Mouse (Mus musculus) lung, postnatal 0 days (tissue): ENCODE measurements around the gene Tns3. TPM values are rescaled to one million over a fixed set of nuclear protein-coding genes. Genes with fewer than 3 reads are reported as not detected.

Experiments
- ATAC-seq: fragments of 200-750 bp; cut with Nextera tagmentation; 2 replicates; pipeline ENCODE4 v1.8.0; 2017; ENCODE audit warnings: moderate library complexity
- DNase-seq: peaks from one replicate; pipeline ENCODE4 v3.0.0-alpha.2; 2016; ENCODE audit warnings: low spot score
- H3K27ac ChIP-seq: fragments of 300-500 bp; sonication (generic); 2 replicates; pipeline ENCODE4 v1.5.1; 2014; ENCODE audit warnings: antibody characterized with exemption, mild to moderate bottlenecking, low read length, mixed read lengths
- H3K27me3 ChIP-seq: fragments of 300-500 bp; sonication (generic); replicated peaks from 2 replicates; pipeline ENCODE4 v1.6.1; 2014; ENCODE audit warnings: low read length, mixed read lengths; ENCODE audit not compliant: insufficient read depth
- H3K36me3 ChIP-seq: fragments of 300-500 bp; sonication (generic); 2 replicates; pipeline ENCODE4 v1.6.1; 2014; ENCODE audit warnings: low read length, mixed read lengths; ENCODE audit not compliant: insufficient read depth
- H3K4me1 ChIP-seq: fragments of 300-500 bp; sonication (generic); 2 replicates; pipeline ENCODE4 v1.6.1; 2014; ENCODE audit warnings: antibody characterized with exemption, low read depth, low read length, mixed read lengths; ENCODE audit not compliant: insufficient read depth
- H3K4me2 ChIP-seq: fragments of 300-500 bp; sonication (generic); replicated peaks from 2 replicates; pipeline ENCODE4 v1.6.1; 2014; ENCODE audit warnings: low read depth, mild to moderate bottlenecking, low read length, moderate library complexity, mixed read lengths
- H3K4me3 ChIP-seq: fragments of 300-500 bp; sonication (generic); 2 replicates; pipeline ENCODE4 v1.5.1; 2014; ENCODE audit warnings: low read depth, low read length
- H3K9ac ChIP-seq: fragments of 300-500 bp; sonication (generic); replicated peaks from 2 replicates; pipeline ENCODE4 v1.6.1; 2014; ENCODE audit warnings: low read depth, mild to moderate bottlenecking
- H3K9me3 ChIP-seq: fragments of 300-500 bp; sonication (generic); 2 replicates; pipeline ENCODE4 v1.6.1; 2016; ENCODE audit warnings: low read length, mixed read lengths
- CTCF ChIP-seq: IDR thresholded peaks from 2 replicates; pipeline ENCODE4 v1.5.1; 2016; ENCODE audit warnings: antibody characterized with exemption, mild to moderate bottlenecking
- EP300 ChIP-seq: IDR thresholded peaks from 2 replicates; pipeline ENCODE4 v1.6.1; 2016; ENCODE audit warnings: antibody characterized with exemption, mild to moderate bottlenecking, control low read depth
- WGBS: fragments of 180-500 bp; shearing (Covaris S2); extraction: QIAGEN DNeasy Blood & Tissue Kit; methylation state at CpG from one replicate; pipeline ENCODE4 v1.1.7; 2014; 5-methylcytosine and 5-hydroxymethylcytosine counted together
- polyA plus RNA-seq: library from polyadenylated mRNA; unstranded; fragments of >200 nt; fragmentation: Nextera tagmentation; extraction: Ambion mirVana; gene quantifications from 2 replicates; pipeline ENCODE4 v1.2.1, GENCODE M21; 2015

Tns3 gene
- polyA plus RNA-seq, 1 experiment from 2014 or later: 34.9 TPM

DNA sequence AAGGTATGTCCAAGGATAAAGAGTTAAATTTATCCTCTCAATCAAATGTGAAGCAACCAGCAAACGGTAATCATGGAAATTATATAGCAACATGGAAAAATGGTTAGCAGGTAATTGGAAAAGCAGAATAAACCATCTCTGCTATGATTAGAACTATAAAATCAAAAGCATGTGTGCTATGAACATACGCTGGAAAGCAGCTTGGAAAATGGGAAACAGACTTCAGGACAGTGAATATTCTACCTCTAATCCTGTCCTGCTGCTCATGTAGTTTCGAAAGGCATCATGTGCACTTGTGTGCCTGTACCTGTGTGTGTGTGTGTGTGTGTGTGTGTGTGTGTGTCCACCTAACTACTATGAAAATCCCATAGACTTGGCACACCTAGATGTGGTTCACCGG is 226.1 kb downstream of the Tns3 start:
- ATAC-seq (no peak), DNase-seq (no peak)
- H3K4me1 ChIP-seq: no peaks in the 10 kb centered on the region
- no peaks in the 10 kb centered on the region for H3K27me3 ChIP-seq
- H3K36me3 ChIP-seq: peaks cover 50% of the 10 kb centered on the region
- H3K27ac ChIP-seq: no peak overlapping the region
- no peaks in the 10 kb centered on the region for H3K9me3 ChIP-seq
- no peak overlapping the region for H3K4me2 ChIP-seq
- TF ChIP-seq EP300 (no peak), CTCF (no peak)
- H3K9ac ChIP-seq: no peak overlapping the region
- 93% methylated on average over 4 of the region's 4 CpGs for WGBS
- H3K4me3 ChIP-seq: no peak overlapping the region

- WGBS: 93% methylated on average over 6 of the region's 6 CpGs
- H3K36me3 ChIP-seq: peaks cover 55% of the 10 kb centered on the region
- DNase-seq: peak; percentile 2
Measured at GRCm38 (mm10) chr11:8435101-8435500, 229.2 kb downstream of the Tns3 start.

DNA sequence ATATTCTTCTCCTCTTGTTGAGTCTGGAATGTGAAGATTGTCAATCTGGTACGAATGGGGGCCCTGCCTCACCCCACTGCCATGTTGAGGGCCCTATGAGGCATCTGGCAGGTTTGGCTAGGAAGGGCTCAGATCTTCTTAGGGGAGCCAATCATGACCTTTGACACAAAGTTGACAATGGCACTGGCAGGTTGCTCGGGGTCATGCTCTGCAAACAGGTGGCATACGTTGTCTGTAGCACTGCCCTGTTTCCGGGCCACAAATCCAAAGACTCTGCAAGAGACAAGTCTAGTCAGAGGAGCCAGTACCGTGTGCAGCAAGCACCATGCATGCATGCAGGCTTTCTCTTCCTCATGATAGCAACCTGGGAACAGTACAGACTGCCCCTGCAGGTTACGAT is 230.0 kb downstream of the Tns3 start:
- no peak overlapping the region for H3K9ac ChIP-seq
- DNase-seq: no peak
- 71% methylated on average over 6 of the region's 6 CpGs for WGBS
- peaks cover 53% of the 10 kb centered on the region for H3K36me3 ChIP-seq
- TF ChIP-seq EP300: no peak
- no peaks in the 10 kb centered on the region for H3K27me3 ChIP-seq
- H3K4me1 ChIP-seq: no peaks in the 10 kb centered on the region
- no peaks in the 10 kb centered on the region for H3K9me3 ChIP-seq
- no peak overlapping the region for H3K27ac ChIP-seq
- no peak overlapping the region for H3K4me3 ChIP-seq
- H3K4me2 ChIP-seq: no peak overlapping the region
- ATAC-seq: no peak

More at GRCm38 (mm10) chr11:8435101-8435500, 229.2 kb downstream of the Tns3 start:
- Histone ChIP-seq H3K4me2 (no peak overlapping the region), H3K4me3 (no peak overlapping the region), H3K27ac (no peak overlapping the region), H3K4me1 (no peaks in the 10 kb centered on the region), H3K27me3 (no peaks in the 10 kb centered on the region), H3K9ac (no peak overlapping the region), H3K9me3 (no peaks in the 10 kb centered on the region)
- TF ChIP-seq EP300: no peak
- no peak for ATAC-seq

DNA sequence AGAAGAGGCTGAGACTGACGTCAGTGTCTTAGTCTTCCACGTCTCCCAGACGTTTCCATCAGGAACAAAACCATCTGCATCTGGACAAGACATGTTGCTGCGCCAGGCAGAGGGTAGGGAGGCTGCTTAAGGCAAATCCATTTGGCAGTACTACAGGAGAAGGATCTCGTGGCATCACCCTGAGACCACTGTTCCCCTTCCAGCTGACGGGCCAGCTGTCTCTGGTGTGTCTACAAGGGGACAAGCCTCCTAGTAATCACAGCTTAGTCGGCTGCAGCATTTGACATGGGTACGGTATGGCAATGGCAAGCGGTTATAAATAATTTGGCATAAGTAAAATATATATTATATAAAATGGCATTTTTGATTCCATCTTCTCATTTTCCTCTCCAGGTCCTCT is 230.9 kb downstream of the Tns3 start:
- H3K4me1 ChIP-seq: no peaks in the 10 kb centered on the region
- H3K4me3 ChIP-seq: no peak overlapping the region
- no peak overlapping the region for H3K9ac ChIP-seq
- no peaks in the 10 kb centered on the region for H3K9me3 ChIP-seq
- ATAC-seq: no peak
- WGBS: 88% methylated on average over 9 of the region's 9 CpGs
- peak; percentile 2 for DNase-seq
- no peak overlapping the region for H3K27ac ChIP-seq
- no peaks in the 10 kb centered on the region for H3K27me3 ChIP-seq
- TF ChIP-seq CTCF: no peak
- no peak for TF ChIP-seq EP300
- H3K36me3 ChIP-seq: peaks cover 53% of the 10 kb centered on the region
- H3K4me2 ChIP-seq: no peak overlapping the region

DNA sequence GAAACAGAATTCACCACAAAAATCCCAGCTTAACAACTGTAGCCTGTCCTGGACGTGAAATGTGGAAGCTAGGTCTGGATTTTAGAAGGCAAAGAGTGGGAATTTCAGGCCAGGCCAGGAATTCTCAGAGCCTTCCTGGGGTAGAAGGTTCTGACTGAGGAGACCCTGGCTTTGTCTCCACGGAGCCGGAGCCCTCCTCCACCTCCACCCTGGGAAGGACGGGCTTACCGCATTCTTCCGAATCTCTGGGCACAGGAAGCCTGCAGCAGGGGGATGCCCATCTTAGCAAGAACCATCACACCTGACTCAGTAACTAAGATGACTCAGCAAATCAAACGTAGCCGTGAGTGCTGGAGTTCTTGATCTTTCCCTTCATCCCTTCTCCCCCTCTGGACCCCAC is 231.4 kb downstream of the Tns3 start:
- TF ChIP-seq CTCF (no peak), EP300 (no peak)
- DNase-seq (peak; percentile 1), ATAC-seq (no peak)
- no peak overlapping the region for H3K4me2 ChIP-seq
- no peaks in the 10 kb centered on the region for H3K4me1 ChIP-seq
- 85% methylated on average over 8 of the region's 8 CpGs for WGBS
- H3K4me3 ChIP-seq: no peak overlapping the region
- H3K27ac ChIP-seq: no peak overlapping the region
- H3K36me3 ChIP-seq: peaks cover 52% of the 10 kb centered on the region
- no peak overlapping the region for H3K9ac ChIP-seq
- no peaks in the 10 kb centered on the region for H3K9me3 ChIP-seq
- no peaks in the 10 kb centered on the region for H3K27me3 ChIP-seq

DNA sequence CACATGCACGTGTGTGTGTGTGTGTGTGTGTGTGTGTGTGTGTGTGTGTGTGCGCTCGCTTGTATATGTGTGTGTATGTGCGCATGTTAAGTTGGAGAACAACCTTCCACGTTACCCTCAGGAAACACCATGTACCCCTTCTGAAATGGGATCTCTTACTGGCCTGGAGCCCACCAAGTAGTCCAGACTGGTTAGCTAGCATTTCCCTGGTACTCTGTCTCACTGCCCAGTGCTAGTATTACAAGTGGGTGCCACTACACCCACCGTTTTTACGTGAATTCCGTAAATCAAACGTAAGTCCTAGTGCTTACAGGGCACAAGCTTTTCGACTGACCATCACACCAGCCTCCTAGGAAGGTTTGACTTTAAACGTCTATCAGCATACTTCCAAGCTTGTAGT is 236.7 kb downstream of the Tns3 start:
- Histone ChIP-seq H3K4me1 (no peaks in the 10 kb centered on the region), H3K27ac (no peak overlapping the region), H3K36me3 (peaks cover 6% of the 10 kb centered on the region), H3K27me3 (no peaks in the 10 kb centered on the region), H3K9ac (no peak overlapping the region), H3K4me2 (no peak overlapping the region), H3K9me3 (no peaks in the 10 kb centered on the region), H3K4me3 (no peak overlapping the region)
- 83% methylated on average over 11 of the region's 11 CpGs for WGBS
- TF ChIP-seq EP300 (no peak), CTCF (no peak)
- ATAC-seq: no peak
- peak; percentile 3 for DNase-seq

DNA sequence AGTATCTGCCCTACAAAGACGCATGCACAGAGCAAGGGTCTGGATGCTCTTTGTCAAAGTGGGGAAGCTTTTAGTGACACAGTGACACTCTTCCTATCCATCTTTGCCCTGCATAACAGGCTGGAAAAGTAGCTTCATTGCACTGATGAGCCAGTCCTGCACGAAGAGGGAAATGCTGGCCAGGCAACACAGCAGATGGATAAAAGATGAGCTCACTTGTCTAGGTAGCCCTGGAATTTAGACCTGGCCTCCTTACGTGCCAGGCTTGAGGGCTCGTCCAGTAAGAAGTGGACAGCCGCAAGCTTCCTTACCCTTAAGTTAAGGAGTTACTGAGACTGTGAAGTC is 239.1 kb downstream of the Tns3 start:
- Histone ChIP-seq H3K27me3 (no peaks in the 10 kb centered on the region), H3K36me3 (peaks cover under 1% of the 10 kb centered on the region; the same call in 1 of the 2 replicates), H3K9ac (no peak overlapping the region), H3K4me1 (no peaks in the 10 kb centered on the region), H3K4me3 (no peak overlapping the region), H3K9me3 (no peaks in the 10 kb centered on the region), H3K4me2 (no peak overlapping the region), H3K27ac (no peak overlapping the region)
- no peak for TF ChIP-seq CTCF
- no peak for TF ChIP-seq EP300
- ATAC-seq: no peak
- WGBS: 76% methylated on average over 5 of the region's 5 CpGs
- peak; percentile 4 for DNase-seq
